Mouse (Mus musculus) lung, postnatal 0 days (tissue): ENCODE results near the gene Bcl6b. TPM values are rescaled to one million over a fixed set of nuclear protein-coding genes. Genes with fewer than 3 reads are reported as not detected.

Experiments
- ATAC-seq: fragments of 200-750 bp; cut with Nextera tagmentation; 2 replicates; pipeline ENCODE4 v1.8.0; 2017; ENCODE audit warnings: moderate library complexity
- DNase-seq: peaks from one replicate; pipeline ENCODE4 v3.0.0-alpha.2; 2016; ENCODE audit warnings: low spot score
- H3K27ac ChIP-seq: fragments of 300-500 bp; sonication (generic); 2 replicates; pipeline ENCODE4 v1.5.1; 2014; ENCODE audit warnings: antibody characterized with exemption, mild to moderate bottlenecking, low read length, mixed read lengths
- H3K27me3 ChIP-seq: fragments of 300-500 bp; sonication (generic); replicated peaks from 2 replicates; pipeline ENCODE4 v1.6.1; 2014; ENCODE audit warnings: low read length, mixed read lengths; ENCODE audit not compliant: insufficient read depth
- H3K36me3 ChIP-seq: fragments of 300-500 bp; sonication (generic); 2 replicates; pipeline ENCODE4 v1.6.1; 2014; ENCODE audit warnings: low read length, mixed read lengths; ENCODE audit not compliant: insufficient read depth
- H3K4me1 ChIP-seq: fragments of 300-500 bp; sonication (generic); 2 replicates; pipeline ENCODE4 v1.6.1; 2014; ENCODE audit warnings: antibody characterized with exemption, low read depth, low read length, mixed read lengths; ENCODE audit not compliant: insufficient read depth
- H3K4me2 ChIP-seq: fragments of 300-500 bp; sonication (generic); replicated peaks from 2 replicates; pipeline ENCODE4 v1.6.1; 2014; ENCODE audit warnings: low read depth, mild to moderate bottlenecking, low read length, moderate library complexity, mixed read lengths
- H3K4me3 ChIP-seq: fragments of 300-500 bp; sonication (generic); 2 replicates; pipeline ENCODE4 v1.5.1; 2014; ENCODE audit warnings: low read depth, low read length
- H3K9ac ChIP-seq: fragments of 300-500 bp; sonication (generic); replicated peaks from 2 replicates; pipeline ENCODE4 v1.6.1; 2014; ENCODE audit warnings: low read depth, mild to moderate bottlenecking
- H3K9me3 ChIP-seq: fragments of 300-500 bp; sonication (generic); 2 replicates; pipeline ENCODE4 v1.6.1; 2016; ENCODE audit warnings: low read length, mixed read lengths
- CTCF ChIP-seq: IDR thresholded peaks from 2 replicates; pipeline ENCODE4 v1.5.1; 2016; ENCODE audit warnings: antibody characterized with exemption, mild to moderate bottlenecking
- EP300 ChIP-seq: IDR thresholded peaks from 2 replicates; pipeline ENCODE4 v1.6.1; 2016; ENCODE audit warnings: antibody characterized with exemption, mild to moderate bottlenecking, control low read depth
- WGBS: fragments of 180-500 bp; shearing (Covaris S2); extraction: QIAGEN DNeasy Blood & Tissue Kit; methylation state at CpG from one replicate; pipeline ENCODE4 v1.1.7; 2014; 5-methylcytosine and 5-hydroxymethylcytosine counted together
- polyA plus RNA-seq: library from polyadenylated mRNA; unstranded; fragments of >200 nt; fragmentation: Nextera tagmentation; extraction: Ambion mirVana; gene quantifications from 2 replicates; pipeline ENCODE4 v1.2.1, GENCODE M21; 2015

Gene Bcl6b
- 19.2 and 31.6 TPM in 2 replicates for polyA plus RNA-seq

DNA sequence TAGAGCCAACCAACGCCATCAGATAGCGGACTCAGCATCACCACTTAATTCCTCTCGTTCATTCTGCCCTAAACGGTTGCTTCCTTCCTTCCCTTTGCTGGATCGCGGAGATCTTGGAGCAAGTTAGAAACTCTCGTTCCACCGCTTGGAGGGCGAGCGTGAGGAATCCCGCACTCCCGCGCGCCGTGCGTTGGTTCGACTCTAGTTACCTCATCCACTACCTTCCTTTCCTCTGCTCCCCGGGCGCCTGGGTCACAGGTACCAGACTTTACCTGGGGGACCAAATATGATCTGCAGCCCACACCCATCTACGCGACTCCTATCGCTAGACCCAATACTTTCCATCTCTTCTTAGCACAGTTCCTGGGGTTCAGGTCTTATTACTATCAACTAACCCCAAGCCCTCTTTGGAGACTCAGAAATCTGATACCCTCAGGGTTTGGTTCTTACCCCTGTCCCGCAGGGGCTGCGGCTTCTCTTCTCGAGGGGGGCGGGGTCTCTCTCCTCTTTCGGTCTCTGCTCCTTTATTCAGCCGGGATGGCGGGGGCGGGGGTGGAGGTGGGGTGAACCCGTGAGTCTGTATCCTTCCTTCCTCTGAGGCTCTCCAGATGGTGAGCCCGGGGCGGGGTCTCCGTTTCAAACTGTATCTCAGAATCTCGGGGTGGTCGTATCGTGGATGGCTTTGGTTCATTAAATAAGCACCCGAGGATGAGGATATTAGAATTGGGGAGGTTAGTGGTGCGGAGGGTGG lies at the start of gene Bcl6b:
Bcl6b (minus strand) TSS at position 539 of the 751 bp plus-strand sequence.
- Histone ChIP-seq H3K9me3 (no peaks in the 10 kb centered on the region), H3K4me1 (peaks cover 18% of the 10 kb centered on the region), H3K36me3 (no peaks in the 10 kb centered on the region), H3K27ac (peak within 1 kb of the TSS; percentile 93), H3K9ac (peak within 1 kb of the TSS; percentile 68), H3K4me2 (peak within 1 kb of the TSS; percentile 58), H3K4me3 (peak within 1 kb of the TSS; percentile 46), H3K27me3 (peaks cover 11% of the 10 kb centered on the region; the same call in 1 of the 2 replicates)
- ATAC-seq (peak; percentile 42), DNase-seq (peak; percentile 54)
- 2% methylated on average over 39 of the region's 39 CpGs for WGBS
- TF ChIP-seq CTCF (no peak), EP300 (no peak)

DNA sequence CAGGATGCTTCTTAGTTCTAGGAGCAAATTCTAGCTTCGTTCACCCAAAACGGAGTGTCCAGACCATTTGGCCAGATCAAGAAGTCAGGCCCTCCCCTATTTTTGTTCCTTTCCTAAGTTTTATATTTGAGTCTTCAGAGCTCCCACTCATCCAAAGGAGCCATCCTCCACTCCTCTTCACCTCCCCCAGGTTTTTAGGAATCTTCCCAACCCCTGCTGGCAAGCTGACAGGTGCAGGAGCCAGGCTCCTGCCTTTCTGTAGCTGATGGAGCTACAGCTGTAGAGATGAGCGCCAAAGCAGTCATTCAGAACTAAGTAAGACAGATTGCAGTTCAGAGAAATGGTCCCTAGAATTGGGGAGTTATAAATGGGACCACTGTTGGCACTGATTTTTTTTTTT lies 49.4 kb upstream of the Bcl6b start:
- Histone ChIP-seq H3K4me2 (no peak overlapping the region), H3K4me1 (peaks cover 4% of the 10 kb centered on the region; the same call in 1 of the 2 replicates), H3K9me3 (no peaks in the 10 kb centered on the region), H3K36me3 (no peaks in the 10 kb centered on the region), H3K27me3 (no peaks in the 10 kb centered on the region), H3K4me3 (no peak overlapping the region), H3K9ac (no peak overlapping the region), H3K27ac (no peak overlapping the region)
- TF ChIP-seq EP300 (no peak), CTCF (no peak)
- no peak for DNase-seq
- 88% methylated on average over 3 of the region's 3 CpGs for WGBS
- no peak for ATAC-seq

DNA sequence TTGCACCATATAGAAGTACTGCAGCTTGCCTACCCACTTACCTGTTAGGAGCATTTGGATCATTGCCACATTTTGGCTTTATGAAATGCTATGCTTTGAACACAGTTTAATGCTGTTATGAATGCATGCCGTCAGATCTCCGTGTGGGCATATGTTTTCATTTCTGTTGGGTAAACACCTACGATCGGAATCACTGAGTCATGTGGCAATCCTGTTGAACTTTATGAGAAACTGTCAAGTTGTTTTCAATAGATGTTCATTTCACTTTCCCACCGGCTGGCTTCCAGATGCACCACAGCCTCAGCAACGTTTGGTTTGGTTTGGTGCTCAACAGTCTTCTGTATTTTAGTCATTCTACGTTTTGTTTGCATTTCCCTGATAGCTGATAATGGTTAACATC lies 42.0 kb upstream of the Bcl6b start:
- 67% methylated on average over 7 of the region's 7 CpGs for WGBS
- TF ChIP-seq CTCF (no peak), EP300 (no peak)
- Histone ChIP-seq H3K9ac (no peak overlapping the region), H3K36me3 (no peaks in the 10 kb centered on the region), H3K4me2 (no peak overlapping the region), H3K9me3 (no peaks in the 10 kb centered on the region), H3K4me3 (no peak overlapping the region), H3K4me1 (no peaks in the 10 kb centered on the region), H3K27me3 (no peaks in the 10 kb centered on the region), H3K27ac (no peak overlapping the region)
- no peak for DNase-seq
- ATAC-seq: no peak

DNA sequence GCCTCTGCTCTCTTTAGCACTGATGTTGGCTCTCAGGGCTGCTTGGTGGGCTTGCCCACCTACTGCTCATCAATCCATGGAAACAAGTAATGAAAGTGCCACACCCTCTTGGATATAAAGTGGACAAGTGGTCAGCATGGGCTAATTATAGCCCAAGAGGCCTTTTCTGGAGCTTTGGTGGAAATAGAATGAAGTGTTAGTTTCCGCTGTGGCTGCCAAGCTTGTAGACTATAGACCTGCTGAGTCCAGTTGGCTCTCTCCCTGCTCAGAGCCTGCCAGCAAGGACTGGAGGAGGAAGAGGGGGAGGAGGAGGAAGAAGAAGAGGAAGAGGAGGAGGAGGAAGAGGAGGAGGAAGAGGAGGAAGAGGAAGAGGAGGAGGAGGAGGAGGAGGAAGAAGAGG lies 36.8 kb upstream of the Bcl6b start:
- 64% methylated on average over 1 of the region's 1 CpGs for WGBS
- H3K27ac ChIP-seq: no peak overlapping the region

DNA sequence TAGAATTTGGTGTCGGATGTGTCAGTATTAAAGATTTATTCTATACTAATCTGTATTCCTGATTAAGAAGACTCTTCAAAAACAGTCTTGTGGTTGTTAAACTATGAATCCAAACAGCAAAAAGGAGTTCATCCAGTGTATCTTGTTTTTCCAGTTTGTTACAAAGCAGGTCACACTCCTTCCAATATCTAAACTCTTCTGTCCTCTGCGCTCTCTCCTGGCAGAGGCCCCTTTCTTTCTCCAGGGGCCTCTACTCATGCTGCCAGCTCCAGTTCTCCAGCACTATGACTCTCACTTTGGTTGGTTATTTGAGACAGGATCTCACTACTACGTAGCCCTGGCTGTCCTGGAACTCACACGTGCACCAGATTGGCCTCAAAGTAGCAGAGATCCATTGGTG lies 36.2 kb upstream of the Bcl6b start:
- TF ChIP-seq CTCF: no peak
- TF ChIP-seq EP300: no peak
- no peaks in the 10 kb centered on the region for H3K9me3 ChIP-seq
- H3K27ac ChIP-seq: no peak overlapping the region
- no peak for ATAC-seq
- DNase-seq: no peak
- H3K27me3 ChIP-seq: no peaks in the 10 kb centered on the region
- no peak overlapping the region for H3K4me2 ChIP-seq
- no peaks in the 10 kb centered on the region for H3K36me3 ChIP-seq
- H3K4me1 ChIP-seq: no peaks in the 10 kb centered on the region; the same call in 1 of the 2 replicates
- WGBS: 51% methylated on average over 4 of the region's 4 CpGs
- H3K9ac ChIP-seq: no peak overlapping the region
- H3K4me3 ChIP-seq: no peak overlapping the region

More for the DNA sequence above, 36.8 kb upstream of the Bcl6b start:
- Histone ChIP-seq H3K4me3 (no peak overlapping the region), H3K9ac (no peak overlapping the region), H3K4me1 (no peaks in the 10 kb centered on the region; the same call in 1 of the 2 replicates), H3K9me3 (no peaks in the 10 kb centered on the region), H3K4me2 (no peak overlapping the region), H3K27me3 (no peaks in the 10 kb centered on the region), H3K36me3 (no peaks in the 10 kb centered on the region)
- ATAC-seq: peak; percentile 57
- TF ChIP-seq EP300 (no peak), CTCF (no peak)
- DNase-seq: peak; percentile 64

DNA sequence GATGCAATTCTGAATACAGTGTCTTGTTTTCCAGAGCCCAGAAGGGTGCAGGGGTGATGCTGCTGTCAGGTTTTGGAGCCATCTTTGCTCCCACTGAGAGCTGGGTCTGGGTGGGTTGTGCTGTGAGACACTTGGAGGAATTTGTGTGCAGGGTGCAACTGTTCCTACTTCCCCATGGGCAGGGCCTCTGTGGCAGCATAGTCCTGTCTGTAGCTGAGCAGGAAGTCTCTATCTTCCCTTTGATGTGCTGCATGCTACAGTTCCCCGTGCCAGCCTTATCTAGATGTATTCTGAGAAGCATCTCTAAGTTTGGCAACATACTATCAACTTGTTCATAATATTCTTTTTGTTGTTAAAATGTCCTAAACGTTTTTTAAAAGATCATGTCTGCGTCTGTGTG lies 35.7 kb upstream of the Bcl6b start:
- Histone ChIP-seq H3K4me1 (no peaks in the 10 kb centered on the region; the same call in 1 of the 2 replicates), H3K27ac (no peak overlapping the region), H3K27me3 (no peaks in the 10 kb centered on the region), H3K36me3 (no peaks in the 10 kb centered on the region), H3K4me3 (no peak overlapping the region), H3K9ac (no peak overlapping the region), H3K9me3 (no peaks in the 10 kb centered on the region), H3K4me2 (no peak overlapping the region)
- DNase-seq (no peak), ATAC-seq (no peak)
- TF ChIP-seq CTCF (no peak), EP300 (no peak)
- 27% methylated on average over 3 of the region's 3 CpGs for WGBS
